Mouse (Mus musculus): ENCODE measurements around the gene Oard1.

Oard1 gene

GRCm38 (mm10) chr17:48409380-48410298 lies at the start of gene Oard1, which contains the start of gene Nfya:
Oard1 (plus strand) TSS chr17:48410014.
Nfya (minus strand) TSS chr17:48409906.
- peak; percentile 100 for DNase-seq (ENCODE audit: low read depth)

- no peak for DNase-seq (ENCODE audit: low read depth)
Measured at GRCm38 (mm10) chr17:48360462-48360861, 49.4 kb upstream of the Oard1 start.

- DNase-seq (ENCODE audit: low read depth), result no peak
Measured at GRCm38 (mm10) chr17:48362346-48362745, 47.5 kb upstream of the Oard1 start.

GRCm38 (mm10) chr17:48362966-48363365 lies 46.8 kb upstream of the Oard1 start:
- no peak for DNase-seq (ENCODE audit: low read depth)

GRCm38 (mm10) chr17:48363421-48363965 lies 46.3 kb upstream of the Oard1 start:
- DNase-seq (ENCODE audit: low read depth), result no peak

GRCm38 (mm10) chr17:48365511-48366155 lies 44.2 kb upstream of the Oard1 start:
- no peak for DNase-seq (ENCODE audit: low read depth)

- no peak for DNase-seq (ENCODE audit: low read depth)
Measured at GRCm38 (mm10) chr17:48366806-48367205, 43.0 kb upstream of the Oard1 start.

- no peak for DNase-seq (ENCODE audit: low read depth)
Measured at GRCm38 (mm10) chr17:48371621-48372020, 38.2 kb upstream of the Oard1 start.

GRCm38 (mm10) chr17:48372987-48373386 lies 36.8 kb upstream of the Oard1 start:
- no peak for DNase-seq (ENCODE audit: low read depth)

GRCm38 (mm10) chr17:48376102-48376501 lies 33.7 kb upstream of the Oard1 start:
- no peak for DNase-seq (ENCODE audit: low read depth)

GRCm38 (mm10) chr17:48379050-48379449 lies 30.8 kb upstream of the Oard1 start:
- DNase-seq (ENCODE audit: low read depth), result no peak

- DNase-seq (ENCODE audit: low read depth), result no peak
Measured at GRCm38 (mm10) chr17:48385786-48386461, 23.9 kb upstream of the Oard1 start.

- DNase-seq (ENCODE audit: low read depth), result no peak
Measured at GRCm38 (mm10) chr17:48388666-48389065, 21.1 kb upstream of the Oard1 start.

GRCm38 (mm10) chr17:48389442-48389841 lies 20.4 kb upstream of the Oard1 start:
- no peak for DNase-seq (ENCODE audit: low read depth)

- no peak for DNase-seq (ENCODE audit: low read depth)
Measured at GRCm38 (mm10) chr17:48391446-48391845, 18.4 kb upstream of the Oard1 start.

GRCm38 (mm10) chr17:48392616-48393015 lies 17.2 kb upstream of the Oard1 start:
- DNase-seq (ENCODE audit: low read depth), result no peak

GRCm38 (mm10) chr17:48401710-48402109 lies 8.1 kb upstream of the Oard1 start:
- no peak for DNase-seq (ENCODE audit: low read depth)

GRCm38 (mm10) chr17:48402751-48403150 lies 7.1 kb upstream of the Oard1 start:
- no peak for DNase-seq (ENCODE audit: low read depth)

GRCm38 (mm10) chr17:48403848-48404247 lies 6.0 kb upstream of the Oard1 start:
- DNase-seq (ENCODE audit: low read depth), result no peak

- DNase-seq (ENCODE audit: low read depth), result no peak
Measured at GRCm38 (mm10) chr17:48404706-48405105, 5.1 kb upstream of the Oard1 start.

GRCm38 (mm10) chr17:48407154-48407553 lies 2.7 kb upstream of the Oard1 start:
- no peak for DNase-seq (ENCODE audit: low read depth)

GRCm38 (mm10) chr17:48407910-48408525 lies 1.8 kb upstream of the Oard1 start:
- DNase-seq (ENCODE audit: low read depth), result no peak

Measured in c-Kit-positive CD71-negative TER-119-negative erythroid progenitor cells, embryonic 14.5 days (primary cell).